Mouse (Mus musculus) myocyte (in vitro differentiated cells): ENCODE measurements at regions not wholly inside any gene's neighbourhood (a gene's known extent, or its start where the extent isn't known, plus 50 kb on each side); places are given as distances from the start of the nearest gene placed in this dataset.

Experiments used
- CEBPB ChIP-seq: IDR thresholded peaks from 2 replicates; pipeline ENCODE4 v1.6.1; 2011; ENCODE audit warnings: mild to moderate bottlenecking, moderate library complexity; ENCODE audit not compliant: poor library complexity, insufficient read depth, severe bottlenecking
- E2F4 ChIP-seq: IDR thresholded peaks from one replicate; pipeline ENCODE4 v1.6.1; 2011; ENCODE audit warnings: mild to moderate bottlenecking, control low read depth, moderate library complexity; ENCODE audit not compliant: insufficient read depth
- MAX ChIP-seq: IDR thresholded peaks from one replicate; pipeline ENCODE4 v1.6.1; 2011; ENCODE audit warnings: low read depth, mild to moderate bottlenecking, control low read depth
- MYOD1 ChIP-seq, 3 experiments: IDR thresholded peaks; one replicate each; pipeline ENCODE4 v1.6.1; 2011; ENCODE audit warnings: control low read depth in 2 of 3, low read depth in 2 of 3, mild to moderate bottlenecking in 2 of 3, moderate library complexity in 1 of 3; ENCODE audit not compliant: insufficient read length in 2 of 3, control insufficient read depth in 1 of 3
- POLR2A ChIP-seq: IDR thresholded peaks from one replicate; pipeline ENCODE4 v1.6.1; 2011; ENCODE audit warnings: low read depth, mild to moderate bottlenecking, control low read depth, moderate library complexity; ENCODE audit not compliant: insufficient read length
- REST ChIP-seq: IDR thresholded peaks from one replicate; pipeline ENCODE4 v1.6.1; 2011; ENCODE audit warnings: mild to moderate bottlenecking, control low read depth, moderate library complexity; ENCODE audit not compliant: insufficient read depth, insufficient read length
- SRF ChIP-seq: IDR thresholded peaks from one replicate; pipeline ENCODE4 v1.6.1; 2011; ENCODE audit warnings: low read depth; ENCODE audit not compliant: control insufficient read depth, insufficient read length
- TCF12 ChIP-seq: IDR thresholded peaks from one replicate; pipeline ENCODE4 v1.6.1; 2011; ENCODE audit warnings: mild to moderate bottlenecking, control low read depth; ENCODE audit not compliant: poor library complexity, insufficient read depth, severe bottlenecking
- USF1 ChIP-seq: IDR thresholded peaks from one replicate; pipeline ENCODE4 v1.6.1; 2011; ENCODE audit warnings: low read depth, mild to moderate bottlenecking, control low read depth, moderate library complexity

DNA sequence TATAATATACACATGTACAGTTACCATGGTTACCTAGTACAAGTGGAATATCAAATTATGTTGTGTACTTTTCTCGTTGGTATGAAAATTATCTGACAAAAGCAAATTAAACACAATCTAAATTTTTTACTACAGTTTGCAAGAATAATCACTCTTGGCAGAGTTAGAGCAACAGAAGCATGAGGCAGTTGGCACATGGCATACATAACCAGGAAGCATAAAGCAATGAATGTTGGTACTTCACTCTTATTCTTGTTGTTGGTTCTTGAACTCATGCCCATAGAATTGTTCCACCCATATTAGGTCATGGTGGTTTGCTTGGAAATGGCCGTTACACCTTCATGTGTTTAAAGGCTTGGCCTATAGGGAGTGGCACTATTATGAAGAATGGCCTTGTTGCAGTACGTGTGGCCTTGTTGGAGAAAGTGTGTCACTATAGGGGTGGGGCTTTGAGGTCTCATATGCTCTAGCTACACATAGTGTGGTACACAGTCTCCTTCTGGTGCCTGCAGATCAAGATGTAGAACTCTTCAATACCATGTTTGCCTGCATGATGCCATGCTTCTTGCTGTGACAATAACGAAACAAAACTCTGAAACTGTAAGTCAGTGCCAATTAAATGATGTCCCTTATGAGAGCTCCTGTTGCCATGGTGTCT, 50.4 kb upstream of the Sema3d start:
- TF ChIP-seq USF1, result no peak
- no peak for TF ChIP-seq MAX
- no peak for TF ChIP-seq POLR2A
- TF ChIP-seq SRF, result no peak
- no peak for TF ChIP-seq E2F4
- TF ChIP-seq TCF12, result no peak
- TF ChIP-seq MYOD1 (IDR thresholded peaks at IDR 0.05; ENCODE audit: control insufficient read depth in 1 of 3, insufficient read length in 2 of 3, low read depth in 2 of 3), result no peak
- no peak for TF ChIP-seq CEBPB
- TF ChIP-seq REST, result no peak
